Mouse (Mus musculus): ENCODE data around the gene Vmn1r167.
"Not testable (repeated sequence)": the region's sequence is repeated elsewhere in the genome, so short reads cannot be mapped to it uniquely, and the experiment has no call there.

Vmn1r167 gene

DNA sequence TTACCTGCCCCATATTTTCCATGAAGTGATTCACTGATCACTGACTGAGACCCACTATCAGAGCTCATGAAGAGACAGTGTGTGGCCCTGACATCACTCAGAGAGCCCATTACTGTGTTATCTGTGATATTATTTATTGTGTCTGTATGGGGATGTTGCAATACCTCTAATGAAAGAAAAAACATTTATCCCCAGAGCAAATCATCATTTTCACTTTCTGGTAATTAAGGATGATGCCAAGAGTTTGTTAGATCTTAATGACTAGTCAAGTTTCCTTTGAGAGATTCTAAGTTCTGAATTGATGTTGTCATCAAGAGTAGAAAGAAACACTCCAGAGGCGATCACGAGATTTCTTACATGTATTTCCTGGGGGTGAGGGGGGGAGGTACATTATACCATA lies at the start of gene Vmn1r167:
TSS of gene Vmn1r167 (minus strand) at position 101 of the 400 bp plus-strand sequence.
- not testable (repeated sequence) for DNase-seq (ENCODE audit: extremely low spot score, low read depth, low spot score)

- not testable (repeated sequence) for DNase-seq (ENCODE audit: extremely low spot score, low read depth, low spot score)
These were observed 32.4 kb upstream of the Vmn1r167 start, which contains the start of gene Vmn1r168 for GRCm38 (mm10) chr7:23539432-23539831. Gene Vmn1r168 (plus strand): TSS chr7:23539732.

DNA sequence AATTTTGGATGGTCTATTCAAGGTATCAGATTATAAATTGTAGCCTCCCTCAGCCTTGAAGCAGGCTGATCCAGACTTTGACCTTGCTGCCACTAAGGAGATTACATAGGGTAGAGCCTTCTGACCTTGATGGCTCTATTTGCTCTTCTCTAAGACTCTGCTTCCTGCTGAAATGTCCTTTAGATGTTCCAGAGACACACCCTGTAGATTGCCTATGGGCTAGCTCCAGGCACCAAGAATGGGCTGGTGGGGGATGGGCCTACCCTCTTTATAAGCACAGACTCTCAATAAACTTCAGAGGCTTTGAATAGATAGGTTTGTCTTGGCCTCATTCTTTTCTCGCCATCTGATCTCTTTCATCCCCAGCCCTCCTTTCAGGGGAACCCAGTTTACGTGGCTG lies 34.1 kb downstream of the Vmn1r167 start:
- DNase-seq (ENCODE audit: extremely low spot score, low read depth, low spot score): not testable (repeated sequence)

- DNase-seq (ENCODE audit: extremely low spot score, low read depth, low spot score): not testable (repeated sequence)
These were observed 36.2 kb downstream of the Vmn1r167 start for GRCm38 (mm10) chr7:23470832-23471231.

DNA sequence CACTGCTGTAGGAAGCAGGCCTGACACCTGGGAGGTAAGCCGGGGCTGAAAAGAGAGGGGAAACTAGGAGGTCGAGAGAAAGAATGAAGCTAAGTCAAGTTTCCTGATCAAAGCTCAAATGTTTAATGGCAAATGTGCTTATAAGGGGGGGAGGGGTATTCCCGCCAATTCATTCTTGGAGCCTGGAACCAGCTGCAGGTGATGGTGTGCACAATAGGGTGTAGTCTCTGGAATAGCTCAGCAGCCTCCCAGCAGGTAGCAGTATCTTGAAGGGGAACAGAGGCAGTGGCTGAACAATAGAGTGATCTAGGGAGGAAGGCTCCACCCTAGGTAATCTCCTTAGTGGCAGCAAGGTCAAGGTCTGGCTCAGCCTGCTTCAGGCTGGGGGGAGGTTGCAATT lies 36.8 kb downstream of the Vmn1r167 start:
- DNase-seq (ENCODE audit: extremely low spot score, low read depth, low spot score): not testable (repeated sequence)
